Mouse (Mus musculus) limb, embryonic 14.5 days (tissue): Measurements from ENCODE around the gene 1700028J19Rik. TPM values are rescaled to one million over a fixed set of nuclear protein-coding genes. Genes with fewer than 3 reads are reported as not detected.
"Not testable (repeated sequence)": the region's sequence is repeated elsewhere in the genome, so short reads cannot be mapped to it uniquely, and the experiment has no call there.

Experiments used
- ATAC-seq: fragments of 200-750 bp; cut with Nextera tagmentation; 2 replicates; pipeline ENCODE4 v1.8.0; 2017; ENCODE audit warnings: low read depth, moderate number of reproducible peaks, moderate TSS enrichment; ENCODE audit not compliant: low FRiP score
- DNase-seq: peaks from one replicate; pipeline ENCODE4 v3.0.0-alpha.2; 2015; ENCODE audit warnings: low spot score
- H3K27ac ChIP-seq: fragments of 300-500 bp; sonication (generic); replicated peaks from 2 replicates; pipeline ENCODE4 v1.5.1; 2014; ENCODE audit warnings: low read depth, mild to moderate bottlenecking, low read length, moderate library complexity, mixed read lengths
- H3K27me3 ChIP-seq: fragments of 300-500 bp; sonication (generic); 2 replicates; pipeline ENCODE4 v1.6.1; 2014; ENCODE audit warnings: low read length, mixed read lengths; ENCODE audit not compliant: control insufficient read depth, insufficient read depth
- H3K36me3 ChIP-seq: fragments of 300-500 bp; sonication (generic); 2 replicates; pipeline ENCODE4 v1.6.1; 2014; ENCODE audit warnings: mild to moderate bottlenecking, low read length, moderate library complexity, mixed read lengths; ENCODE audit not compliant: control insufficient read depth, insufficient read depth
- H3K4me1 ChIP-seq: fragments of 300-500 bp; sonication (generic); 2 replicates; pipeline ENCODE4 v1.6.1; 2014; ENCODE audit warnings: antibody characterized with exemption, low read length, mixed read lengths; ENCODE audit not compliant: control insufficient read depth, insufficient read depth
- H3K4me2 ChIP-seq: fragments of 300-500 bp; sonication (generic); replicated peaks from 2 replicates; pipeline ENCODE4 v1.6.1; 2014; ENCODE audit warnings: low read depth, mild to moderate bottlenecking, low read length, moderate library complexity; ENCODE audit not compliant: severe bottlenecking
- H3K4me3 ChIP-seq: fragments of 300-500 bp; sonication (generic); replicated peaks from 2 replicates; pipeline ENCODE4 v1.5.1; 2014; ENCODE audit warnings: low read length
- H3K9ac ChIP-seq: fragments of 300-500 bp; sonication (generic); 2 replicates; pipeline ENCODE4 v1.6.1; 2014; ENCODE audit warnings: mild to moderate bottlenecking, low read depth, low read length, moderate library complexity; ENCODE audit not compliant: severe bottlenecking
- H3K9me3 ChIP-seq: fragments of 300-500 bp; sonication (generic); 2 replicates; pipeline ENCODE4 v1.6.1; 2016; ENCODE audit warnings: low read length; ENCODE audit not compliant: control insufficient read depth
- POLR2A ChIP-seq: fragments of 200-500 bp; IDR thresholded peaks from 2 replicates; pipeline ENCODE4 v1.8.0; 2012; ENCODE audit warnings: inconsistent platforms, mild to moderate bottlenecking, moderate library complexity, borderline replicate concordance; ENCODE audit not compliant: insufficient read depth, insufficient read length; ENCODE audit errors: extremely low read depth
- WGBS: fragments of 180-500 bp; shearing (Covaris S2); extraction: QIAGEN DNeasy Blood & Tissue Kit; methylation state at CpG from one replicate; pipeline ENCODE4 v1.1.7; 2014; 5-methylcytosine and 5-hydroxymethylcytosine counted together
- polyA plus RNA-seq, 2 experiments: library from polyadenylated mRNA; depleted of rRNA in 1 of 2; stranded (reverse) in 1 of 2; unstranded in 1 of 2; fragments of >200 nt; fragmentation: Nextera tagmentation in 1 of 2; extraction: Ambion mirVana in 1 of 2; gene quantifications; 2 replicates each; pipeline versions ENCODE4 v1.2.1 to v1.2.3; 2012 to 2014

1700028J19Rik gene
- polyA plus RNA-seq, 2 experiments: 1.3 TPM

- H3K4me1 ChIP-seq: peaks cover 11% of the 10 kb centered on the region; the same call in 1 of the 2 replicates
- no peak overlapping the region for H3K9ac ChIP-seq
- peaks cover 12% of the 10 kb centered on the region for H3K36me3 ChIP-seq
- no peak for ATAC-seq
- no peak for TF ChIP-seq POLR2A
- no peak overlapping the region for H3K4me3 ChIP-seq
- no peak overlapping the region for H3K27ac ChIP-seq
- DNase-seq: no peak
- WGBS: 70% methylated on average over 1 of the region's 1 CpGs
- H3K9me3 ChIP-seq: no peaks in the 10 kb centered on the region
- no peaks in the 10 kb centered on the region for H3K27me3 ChIP-seq
- no peak overlapping the region for H3K4me2 ChIP-seq
Measured at GRCm38 (mm10) chr7:44244080-44244479, 2.4 kb downstream of the 1700028J19Rik start.

DNA sequence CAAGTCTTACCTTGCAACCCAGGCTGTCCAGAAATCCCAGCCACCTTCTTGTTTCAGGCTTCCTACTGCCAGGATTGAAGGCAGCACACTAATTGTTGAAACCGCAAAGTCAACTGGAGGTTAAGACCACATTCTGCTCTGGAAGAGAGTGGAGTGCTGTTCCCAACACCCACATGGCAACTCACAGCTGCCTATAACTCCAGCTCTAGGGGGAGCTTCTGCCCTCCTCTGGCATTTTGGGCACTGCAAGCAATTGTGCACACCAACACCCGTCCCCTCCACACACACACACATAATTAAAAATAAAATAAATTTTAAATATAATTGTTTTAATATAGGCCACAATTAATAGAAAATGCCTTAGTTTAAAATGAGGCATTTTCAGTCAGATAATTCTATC is 5.3 kb downstream of the 1700028J19Rik start:
- Histone ChIP-seq H3K27ac (no peak overlapping the region), H3K9me3 (no peaks in the 10 kb centered on the region), H3K36me3 (no peaks in the 10 kb centered on the region), H3K4me1 (peaks cover 6% of the 10 kb centered on the region; the same call in 1 of the 2 replicates), H3K4me3 (no peak overlapping the region), H3K27me3 (no peaks in the 10 kb centered on the region), H3K4me2 (no peak overlapping the region), H3K9ac (no peak overlapping the region)
- ATAC-seq (no peak), DNase-seq (no peak)
- WGBS: 49% methylated on average over 2 of the region's 2 CpGs
- no peak for TF ChIP-seq POLR2A

DNA sequence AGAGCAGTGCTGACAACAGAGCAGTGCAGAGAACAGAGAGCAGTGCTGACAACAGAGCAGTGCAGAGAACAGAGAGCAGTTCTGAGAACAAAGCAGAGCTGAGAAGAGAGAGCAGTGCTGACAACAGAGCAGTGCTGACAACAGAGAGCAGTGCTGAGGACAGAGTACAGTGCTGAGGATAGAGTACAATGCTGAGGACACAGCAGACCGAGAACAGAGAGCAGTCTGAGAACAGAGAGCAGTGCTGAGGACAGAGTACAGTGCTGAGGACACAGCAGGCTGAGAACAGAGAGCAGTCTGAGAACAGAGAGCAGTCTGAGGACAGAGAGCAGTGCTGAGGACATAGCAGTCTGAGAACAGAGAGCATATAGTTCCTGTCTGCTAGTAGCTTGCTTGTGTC is 5.8 kb downstream of the 1700028J19Rik start:
- no peak for TF ChIP-seq POLR2A
- DNase-seq: no peak
- H3K9ac ChIP-seq: no peak overlapping the region

GRCm38 (mm10) chr7:44239913-44240312 is 6.6 kb downstream of the 1700028J19Rik start:
- H3K4me3 ChIP-seq: no peak overlapping the region
- WGBS: 46% methylated on average over 2 of the region's 2 CpGs

More for the DNA sequence above, 5.8 kb downstream of the 1700028J19Rik start:
- H3K27ac ChIP-seq: no peak overlapping the region
- no peaks in the 10 kb centered on the region for H3K36me3 ChIP-seq
- ATAC-seq: no peak
- no peaks in the 10 kb centered on the region for H3K27me3 ChIP-seq
- peaks cover 6% of the 10 kb centered on the region; the same call in 1 of the 2 replicates for H3K4me1 ChIP-seq
- H3K4me2 ChIP-seq: no peak overlapping the region
- WGBS: 45% methylated on average over 1 of the region's 1 CpGs
- H3K9me3 ChIP-seq: no peaks in the 10 kb centered on the region
- no peak overlapping the region for H3K4me3 ChIP-seq

DNA sequence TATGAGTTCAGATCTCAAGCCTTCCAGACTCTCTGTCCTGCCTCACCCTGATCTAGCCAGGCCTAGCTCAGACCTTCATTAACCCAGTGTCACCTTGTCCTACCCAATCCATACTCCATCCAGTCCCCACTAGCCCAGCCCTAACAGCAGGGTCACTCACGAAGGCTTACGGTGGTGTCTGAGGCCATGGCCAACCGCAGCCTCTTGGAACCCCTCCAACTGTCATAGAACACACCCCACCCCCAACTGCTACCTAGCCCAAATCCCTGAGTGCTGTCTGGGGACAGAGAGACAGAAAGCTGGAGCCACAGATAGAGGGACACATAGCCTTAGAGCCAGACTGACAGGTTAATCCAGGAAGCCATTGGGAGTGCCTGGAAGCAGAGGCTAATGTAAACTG is 10.6 kb downstream of the 1700028J19Rik start, which contains the start of gene Gm36864:
Gene Gm36864 (plus strand): TSS at position 269 of the 400 bp plus-strand sequence.
- H3K4me2 ChIP-seq: no peak within 1 kb of the TSS
- 89% methylated on average over 3 of the region's 3 CpGs for WGBS
- no peaks in the 10 kb centered on the region for H3K9me3 ChIP-seq
- no peak within 1 kb of the TSS for H3K9ac ChIP-seq
- no peak for ATAC-seq
- H3K27ac ChIP-seq: no peak within 1 kb of the TSS
- DNase-seq: no peak
- no peak for TF ChIP-seq POLR2A
- H3K36me3 ChIP-seq: no peaks in the 10 kb centered on the region
- H3K27me3 ChIP-seq: no peaks in the 10 kb centered on the region
- H3K4me1 ChIP-seq: no peaks in the 10 kb centered on the region
- no peak within 1 kb of the TSS for H3K4me3 ChIP-seq

More at GRCm38 (mm10) chr7:44239913-44240312, 6.6 kb downstream of the 1700028J19Rik start:
- Histone ChIP-seq H3K9me3 (no peaks in the 10 kb centered on the region), H3K36me3 (no peaks in the 10 kb centered on the region), H3K4me1 (no peaks in the 10 kb centered on the region), H3K9ac (no peak overlapping the region), H3K4me2 (no peak overlapping the region), H3K27ac (no peak overlapping the region), H3K27me3 (no peaks in the 10 kb centered on the region)
- ATAC-seq (no peak), DNase-seq (no peak)
- TF ChIP-seq POLR2A: no peak

DNA sequence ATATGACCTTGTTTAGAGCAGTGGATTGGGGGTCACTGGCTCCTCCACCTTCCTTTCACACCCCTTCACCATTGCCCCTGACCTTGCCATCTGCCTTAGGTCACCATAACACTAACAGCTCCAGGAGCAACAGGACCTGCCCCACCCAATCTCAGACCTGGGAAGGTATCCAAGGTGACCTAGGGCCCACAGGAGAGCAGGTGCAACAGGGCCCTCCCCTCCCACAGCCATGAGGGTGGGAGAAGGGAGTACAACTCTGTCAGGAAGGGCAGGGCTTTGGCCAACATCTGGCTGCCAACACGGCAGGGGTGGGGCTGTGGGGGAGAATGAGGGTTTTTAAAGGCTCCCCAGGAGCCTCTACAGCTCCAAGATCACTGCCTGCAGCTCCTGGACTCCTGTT is 21.4 kb downstream of the 1700028J19Rik start, which contains the start of gene Klk1:
Gene Klk1 (plus strand): TSS at position 285 of the 400 bp plus-strand sequence.
- Histone ChIP-seq H3K9ac (no peak within 1 kb of the TSS), H3K36me3 (no peaks in the 10 kb centered on the region), H3K9me3 (no peaks in the 10 kb centered on the region), H3K4me1 (no peaks in the 10 kb centered on the region), H3K4me2 (no peak within 1 kb of the TSS), H3K27me3 (no peaks in the 10 kb centered on the region), H3K4me3 (no peak within 1 kb of the TSS), H3K27ac (no peak within 1 kb of the TSS)
- 50% methylated on average over 1 of the region's 1 CpGs for WGBS
- no peak for DNase-seq
- no peak for ATAC-seq
- TF ChIP-seq POLR2A: no peak

DNA sequence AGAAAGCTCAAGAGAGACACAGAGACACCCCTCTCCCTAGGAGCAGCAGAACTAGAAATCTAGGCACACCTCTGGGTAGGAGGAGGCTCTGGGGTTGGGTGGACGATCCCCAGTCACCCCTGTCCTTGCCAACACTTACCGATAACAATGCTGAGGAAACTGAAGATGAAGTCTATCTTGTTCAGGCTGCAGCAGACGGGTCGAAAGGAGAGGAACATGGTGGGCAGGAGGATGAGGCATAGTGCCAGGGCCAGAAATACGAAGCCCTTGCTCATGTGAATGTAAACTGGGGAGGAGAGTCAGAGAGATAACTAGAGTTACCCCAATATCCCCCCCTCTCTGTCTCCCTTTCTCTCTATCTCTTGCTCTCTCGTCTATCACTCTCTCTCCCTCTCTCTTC is 24.2 kb downstream of the 1700028J19Rik start:
- not testable (repeated sequence) for H3K36me3 ChIP-seq, H3K4me2 ChIP-seq, H3K4me3 ChIP-seq, H3K4me1 ChIP-seq, H3K27me3 ChIP-seq, H3K9me3 ChIP-seq, ATAC-seq, H3K9ac ChIP-seq, H3K27ac ChIP-seq, DNase-seq
- WGBS: 78% methylated on average over 6 of the region's 6 CpGs

GRCm38 (mm10) chr7:44221601-44222000 is 24.9 kb downstream of the 1700028J19Rik start:
- H3K4me2 ChIP-seq, H3K27ac ChIP-seq, H3K4me3 ChIP-seq, H3K4me1 ChIP-seq, ATAC-seq, DNase-seq, H3K9me3 ChIP-seq, H3K36me3 ChIP-seq, H3K27me3 ChIP-seq, H3K9ac ChIP-seq: not testable (repeated sequence)
- 75% methylated on average over 8 of the region's 10 CpGs for WGBS
